Mouse (Mus musculus) layer of hippocampus, adult 8-10 months (tissue): ENCODE measurements at regions not wholly inside any gene's neighbourhood (a gene's known extent, or its start where the extent isn't known, plus 50 kb on each side); places are given as distances from the start of the nearest gene placed in this dataset.

Source experiments
- DNase-seq, 2 experiments: peaks; one replicate each; pipeline ENCODE4 v3.0.0; 2022; ENCODE audit warnings: low spot score in 2 of 2

DNA sequence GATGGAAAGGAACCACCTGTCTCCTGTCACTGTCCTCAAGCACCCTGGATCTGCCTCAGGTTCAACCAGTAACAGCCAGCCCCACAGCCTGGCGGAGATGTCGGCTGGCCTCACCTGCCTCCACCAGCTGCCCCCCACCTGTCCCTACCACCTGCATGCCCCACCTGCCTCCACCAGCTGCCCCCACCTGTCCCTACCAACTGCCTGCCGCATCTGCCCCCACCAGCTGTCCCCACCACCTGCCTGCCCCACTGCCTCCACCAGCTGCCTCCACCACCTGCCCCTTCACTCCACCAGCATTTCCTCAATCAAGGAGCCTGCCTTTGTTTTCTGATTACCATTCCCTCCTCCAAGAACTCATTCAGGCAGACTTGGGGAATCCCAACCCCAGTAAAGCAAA, 68.9 kb upstream of the Smyd2 start:
- DNase-seq = no peak

DNA sequence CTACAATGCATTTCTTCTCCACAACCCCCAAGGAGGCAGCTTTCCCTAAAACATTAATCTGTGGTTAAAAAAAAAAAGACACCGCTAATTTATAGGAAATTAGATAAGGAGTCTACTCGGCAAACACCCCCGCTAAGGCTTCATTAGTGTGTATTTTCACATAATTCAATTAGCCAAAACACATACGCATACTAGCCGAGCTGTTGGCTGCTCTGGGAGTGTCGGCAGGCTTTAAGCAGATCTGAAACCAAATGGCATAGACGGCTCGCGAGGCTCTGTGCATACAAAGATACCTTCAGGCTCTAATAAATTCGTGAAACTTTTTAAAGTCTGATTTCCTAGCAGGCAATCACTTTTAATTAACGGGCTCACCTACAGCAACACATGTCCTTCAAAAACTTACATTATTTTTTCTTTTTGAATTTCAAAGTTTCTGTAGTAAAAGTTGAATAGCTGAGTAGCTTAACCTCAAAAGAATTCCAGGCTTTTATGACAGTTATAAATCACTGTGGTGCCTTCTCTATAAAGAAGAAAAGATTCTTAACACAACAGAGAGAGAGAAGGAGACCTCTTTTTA, 68.0 kb upstream of the Smyd2 start:
- no peak for DNase-seq

DNA sequence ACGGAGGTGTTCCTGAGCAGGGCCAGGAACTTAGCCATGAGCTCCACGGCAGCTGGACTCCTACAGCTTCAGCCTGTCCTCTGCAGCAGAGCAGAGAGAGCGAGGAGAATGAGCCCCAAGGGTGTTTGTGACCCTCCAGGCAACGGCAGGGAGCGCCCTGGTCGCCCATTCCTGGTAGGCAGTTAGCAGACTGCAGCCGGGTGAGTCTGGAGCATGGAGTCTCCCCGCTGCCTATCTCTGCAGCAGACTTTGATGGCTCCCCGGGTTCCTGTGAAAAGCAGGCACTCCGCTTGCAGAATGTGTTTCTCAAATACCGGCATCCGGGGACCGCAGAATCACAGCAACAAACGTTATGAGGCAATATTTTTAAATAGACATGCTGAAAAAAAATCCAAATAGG, 67.2 kb upstream of the Smyd2 start:
- DNase-seq = peak in 1 of 2 experiments; percentile 7

DNA sequence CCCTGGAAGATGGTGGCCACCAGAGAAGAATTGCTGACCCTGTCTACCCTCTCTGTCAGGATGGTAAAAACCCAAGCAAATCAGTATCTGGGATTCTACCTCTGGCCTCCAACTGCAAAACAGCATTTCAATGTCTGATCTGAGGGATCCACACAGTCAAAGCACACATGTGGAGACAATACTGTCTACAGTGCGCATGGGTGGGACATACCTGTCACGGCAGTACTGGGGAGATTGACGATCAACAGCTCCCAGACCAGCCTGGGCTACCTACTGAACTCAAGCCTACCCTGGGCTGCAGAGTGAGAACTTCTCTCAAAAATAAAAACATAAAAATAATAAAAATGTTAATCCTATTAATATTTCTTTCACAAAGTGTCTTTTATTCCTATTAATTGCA, 66.7 kb upstream of the Smyd2 start:
- no peak for DNase-seq

DNA sequence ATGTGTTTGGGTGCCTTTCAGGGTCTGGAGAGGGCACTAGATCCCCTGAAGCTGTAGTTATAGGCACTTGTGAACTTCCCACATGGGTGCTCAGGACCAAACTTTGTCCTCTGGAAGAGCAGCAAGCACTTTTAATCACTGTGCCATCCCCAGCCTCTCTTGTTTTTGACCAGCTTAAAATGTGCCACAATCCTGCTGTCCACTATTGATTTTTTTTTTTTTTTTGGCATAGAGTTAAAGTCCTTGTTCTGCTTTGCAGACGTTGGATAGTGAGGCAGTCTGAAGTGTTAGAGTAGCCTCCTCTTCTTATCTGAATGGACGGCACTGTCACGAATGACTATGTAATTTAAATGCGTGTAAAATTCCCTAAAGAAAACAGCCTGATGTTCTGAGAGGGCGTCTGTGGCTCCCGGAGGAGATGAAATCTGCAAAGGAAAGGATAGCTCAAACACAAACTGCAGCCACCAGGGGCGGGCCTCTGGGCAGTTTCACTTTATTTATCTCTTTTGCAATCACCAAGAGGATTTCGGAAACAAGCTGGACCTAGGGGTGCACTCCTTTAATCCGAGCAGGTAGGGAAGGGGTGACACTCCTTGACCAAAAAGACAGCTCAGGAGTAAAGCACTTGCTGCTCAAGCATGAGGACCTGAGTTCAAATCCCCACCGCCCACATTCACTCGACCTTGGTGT, 63.5 kb upstream of the Smyd2 start:
- DNase-seq = no peak

DNA sequence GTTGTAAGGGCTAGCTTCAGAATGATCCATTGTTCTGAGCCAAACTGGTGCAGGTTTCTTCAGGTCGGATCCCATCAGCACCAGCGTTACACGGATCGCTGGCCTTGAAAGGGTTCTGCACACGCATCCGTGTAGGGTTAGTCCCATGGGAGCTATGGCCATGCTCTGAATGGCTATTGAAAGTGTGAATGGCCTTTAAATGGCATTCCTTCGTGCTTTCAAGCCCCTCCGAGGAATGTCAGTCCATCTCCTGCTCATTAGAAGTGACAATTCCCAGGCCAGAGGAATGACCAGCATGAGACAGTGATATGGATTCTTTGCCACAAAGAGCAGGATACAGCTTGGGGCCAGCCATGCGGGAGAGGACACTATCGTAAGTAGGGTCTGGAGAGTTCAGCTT, 56.1 kb upstream of the Smyd2 start:
- DNase-seq = no peak

DNA sequence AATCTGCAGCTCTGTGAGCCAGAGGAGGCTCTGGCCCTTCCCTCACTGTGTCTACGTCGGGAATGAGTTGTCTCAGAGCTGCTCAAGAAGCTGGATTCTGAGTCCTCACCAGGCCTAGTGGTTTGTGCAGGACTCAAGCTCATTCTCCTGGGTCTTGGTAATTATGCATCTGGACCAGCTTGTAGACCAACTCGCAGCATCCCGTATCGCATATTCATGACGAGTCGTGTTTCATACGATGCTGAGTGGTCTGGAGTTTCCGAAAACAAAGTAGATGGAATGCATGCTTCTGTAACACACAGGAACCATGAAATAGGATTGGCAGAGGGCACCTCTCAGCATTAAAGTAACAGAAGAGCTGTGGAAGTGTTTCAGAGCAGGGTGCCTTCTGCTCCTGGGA, 53.5 kb upstream of the Smyd2 start:
- DNase-seq = no peak

DNA sequence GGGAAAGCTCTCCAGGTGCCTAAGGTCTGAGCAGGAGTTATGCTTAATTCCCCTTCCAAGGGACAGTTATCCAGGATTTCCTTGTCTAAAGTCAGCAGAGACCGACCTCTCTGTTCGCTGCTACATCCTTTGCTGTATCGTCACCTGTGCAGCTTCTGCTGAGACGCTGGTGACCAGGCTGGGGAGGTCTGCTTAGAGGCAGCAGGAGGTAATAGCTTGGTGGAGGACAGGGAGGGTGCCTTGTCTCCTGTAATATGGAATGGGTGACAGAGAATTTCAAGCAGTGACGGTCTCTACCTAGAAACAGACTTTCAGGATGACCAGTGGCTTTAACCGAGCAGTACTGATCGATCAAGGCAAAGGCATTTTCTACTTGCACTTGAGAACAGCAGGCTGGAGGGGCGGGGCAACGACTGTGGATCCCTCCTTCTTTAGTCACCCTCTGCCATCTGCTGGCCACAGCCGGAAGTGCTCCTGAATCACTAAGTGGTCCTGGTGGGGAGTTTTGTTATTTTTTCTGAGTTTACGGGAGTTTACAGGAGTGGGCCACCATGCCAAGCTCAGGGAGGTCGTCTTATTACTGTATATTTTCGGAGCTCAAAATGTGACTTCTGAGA, 50.7 kb upstream of the Smyd2 start:
- DNase-seq = peak; percentile 60 to 75
